In genomic region chr7:133954111-133955091, GRCm38 (mm10) we compare ENCODE assay signal across 13 mouse cellular contexts.
A peak's percentile ranks its signal among the peaks of the same experiment; 100 is the strongest.
DNase-seq lines count a peak whose midpoint lies in the region; ATAC-seq lines count a peak whose summit lies in the region.
"Had no signal": no experiment of that assay in that cellular context is flagged by ENCODE, and none has a peak within 500 bp of the region (broad histone marks: within the 10 kb centered on the region; RNA-seq: fewer than 3 reads in every experiment).

No protein-coding gene starts in this region.

- no peak overlapping the region for H3K4me2 ChIP-seq in kidney, embryonic 15.5 days
- H3K4me2 ChIP-seq: heart, embryonic 13.5 days; midbrain, embryonic 12.5 days had no signal

- WGBS in kidney, embryonic 15.5 days: 50% methylated on average over 9 of the region's 9 CpGs

- no peak for ATAC-seq in kidney, embryonic 15.5 days (replicated peaks; ENCODE audit: low FRiP score)
- ATAC-seq: hindbrain, embryonic 16.5 days had no signal

- H3K9ac ChIP-seq in kidney, embryonic 15.5 days: no peak overlapping the region
- H3K9ac ChIP-seq: heart, embryonic 13.5 days; midbrain, embryonic 12.5 days had no signal

- peak; percentile 4 for DNase-seq in cerebellum, adult 11-12 months
- no peak for DNase-seq in cerebellum, adult 11 months
- peak; percentile 38 for DNase-seq in kidney, adult 18-20 months
- peak; percentile 76 for DNase-seq in MN1 (ENCODE audit: low spot score)
- DNase-seq in kidney, postnatal 4 days: peak; percentile 57 to 66
- no peak for DNase-seq in ovary, postnatal 36 days (ENCODE audit: low spot score)
- DNase-seq in gastrocnemius, adult 18-20 months (ENCODE audit: low spot score): no peak
- DNase-seq: cerebellum, postnatal 36 days had no signal

- H3K4me1 ChIP-seq in kidney, embryonic 15.5 days: 0 out of 2 replicates have a peak, but pooled peaks cover 7% of the 10 kb centered on the region
- H3K4me1 ChIP-seq: midbrain, embryonic 12.5 days had no signal

- H3K4me3 ChIP-seq in kidney, embryonic 15.5 days (replicated peaks): no peak overlapping the region
- H3K4me3 ChIP-seq: erythroblast, embryonic 14.5 days; heart, embryonic 13.5 days; midbrain, embryonic 12.5 days had no signal

- H3K27ac ChIP-seq in kidney, embryonic 15.5 days: no peak overlapping the region
- H3K27ac ChIP-seq: heart, embryonic 13.5 days; midbrain, embryonic 12.5 days had no signal

- H3K9me3 ChIP-seq in kidney, embryonic 15.5 days (replicated peaks): no peaks in the 10 kb centered on the region
- H3K9me3 ChIP-seq: heart, embryonic 13.5 days; midbrain, embryonic 12.5 days had no signal

- H3K27me3 ChIP-seq in kidney, embryonic 15.5 days: no peaks in the 10 kb centered on the region
- H3K27me3 ChIP-seq: heart, embryonic 13.5 days; midbrain, embryonic 12.5 days had no signal

- H3K36me3 ChIP-seq in kidney, embryonic 15.5 days: no peaks in the 10 kb centered on the region
- H3K36me3 ChIP-seq: heart, embryonic 13.5 days; midbrain, embryonic 12.5 days had no signal

Comparison
In these comparisons a context has a peak if more than half of its experiments do, and no peak if none do; other contexts are left out.
1. DNase-seq: peak in cerebellum, adult 11-12 months (single experiment), kidney, adult 18-20 months (single experiment), MN1 (single experiment) and kidney, postnatal 4 days (2 of 2); none in cerebellum, adult 11 months (single experiment), ovary, postnatal 36 days (single experiment) and gastrocnemius, adult 18-20 months (single experiment).